Mouse (Mus musculus): ENCODE results near the gene Klhl2.
A peak's percentile ranks its signal among the peaks of the same experiment; 100 is the strongest.

Gene Klhl2

DNA sequence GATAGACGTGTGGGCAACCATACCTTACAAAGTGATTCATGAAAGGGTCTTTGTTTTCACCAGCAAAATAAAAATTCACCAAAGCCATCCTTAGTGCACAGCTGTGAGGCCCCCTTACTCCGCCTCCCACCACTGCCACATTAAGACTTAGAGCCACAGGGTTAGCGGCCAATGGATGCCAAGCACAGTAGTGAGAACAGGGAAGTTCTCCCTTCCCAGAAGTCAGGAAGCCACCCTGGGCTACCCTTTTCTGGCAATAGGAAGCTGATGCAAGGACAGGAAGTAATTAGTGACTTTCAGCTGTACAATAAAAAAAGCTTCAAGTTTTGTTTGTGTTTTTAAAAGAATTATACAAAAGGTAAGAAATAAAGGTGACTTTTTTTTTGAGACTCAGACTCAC lies 18.2 kb downstream of the Klhl2 start:
- no peak for DNase-seq (ENCODE audit: low read depth)

DNA sequence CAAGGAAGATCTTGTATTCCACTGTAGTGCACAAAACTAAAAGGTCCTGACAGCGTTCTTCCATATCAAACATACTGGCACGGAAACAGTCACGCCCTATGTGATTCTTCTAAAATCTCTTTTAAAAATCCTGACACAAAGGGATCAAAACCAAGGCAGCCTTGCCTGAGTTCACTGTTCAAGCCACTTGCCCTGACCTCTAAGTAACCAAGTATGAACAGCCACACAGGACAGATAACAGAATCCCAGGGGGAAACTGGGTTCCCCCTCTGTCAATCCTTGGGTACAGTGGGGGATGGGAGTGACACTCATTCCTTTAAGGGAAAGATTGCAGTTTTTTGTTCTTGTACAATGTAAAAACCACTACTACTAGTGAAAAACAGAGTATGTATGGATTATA lies 19.9 kb downstream of the Klhl2 start:
- no peak for DNase-seq (ENCODE audit: low read depth)

DNA sequence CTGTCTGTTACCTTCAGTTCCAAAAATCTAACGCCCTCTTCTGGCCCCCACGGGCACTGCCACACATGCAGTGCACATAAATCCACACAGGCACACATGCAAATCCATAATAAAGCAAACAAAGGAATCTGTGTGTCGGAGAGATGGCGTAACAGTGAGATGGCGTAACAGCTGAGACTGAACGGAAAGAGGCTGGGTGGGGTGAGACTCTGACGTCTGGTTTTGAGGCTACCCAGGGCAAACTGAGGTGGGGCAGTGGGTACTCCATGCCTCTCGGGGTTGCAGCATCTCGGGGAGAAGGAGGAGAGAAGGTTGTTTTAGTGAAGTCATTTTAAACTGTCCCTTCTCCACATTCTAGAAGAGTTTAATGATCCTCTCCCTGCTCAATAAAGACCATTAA lies 20.4 kb downstream of the Klhl2 start:
- no peak for DNase-seq (ENCODE audit: low read depth)

DNA sequence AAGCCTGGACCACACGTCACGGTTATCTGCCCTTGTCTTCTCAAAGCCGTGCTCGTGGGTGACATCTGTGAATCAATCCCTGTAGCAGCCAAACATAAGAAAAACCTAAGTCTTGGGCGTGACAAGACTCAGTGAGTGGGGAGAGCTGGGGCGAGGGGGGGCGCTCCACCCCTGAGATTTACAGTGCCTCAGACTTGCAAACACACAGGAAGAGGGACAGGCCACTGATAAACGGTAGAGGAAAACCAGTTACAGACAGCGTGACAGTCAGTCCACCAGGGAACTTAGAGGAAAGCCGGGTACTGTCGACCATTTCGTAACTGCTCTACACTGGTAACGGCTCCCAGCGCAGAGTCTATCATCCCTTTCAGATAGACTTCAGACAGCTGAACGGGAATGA lies 21.4 kb downstream of the Klhl2 start:
- no peak for DNase-seq (ENCODE audit: low read depth)

DNA sequence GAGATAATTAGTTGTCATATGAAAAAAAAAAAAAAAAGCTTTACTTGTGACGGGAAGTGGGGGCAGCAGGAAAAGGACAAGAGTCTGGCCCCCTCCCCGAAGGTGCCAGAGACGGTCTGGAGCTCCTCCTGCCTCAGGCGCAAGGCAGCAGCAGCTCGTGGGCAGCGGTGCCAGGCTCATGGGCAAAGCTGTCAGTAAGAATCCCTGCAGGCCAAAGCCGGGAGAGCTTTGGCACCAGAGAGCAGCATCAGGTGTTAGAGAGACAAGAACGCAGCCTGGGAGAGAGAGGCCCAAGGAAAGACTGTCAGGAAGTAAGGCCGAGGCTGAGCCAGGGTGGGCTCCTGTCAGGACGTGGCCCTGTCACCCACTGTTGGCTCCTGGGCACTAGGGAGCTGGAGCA lies 22.5 kb downstream of the Klhl2 start:
- DNase-seq (ENCODE audit: low read depth) = no peak

DNA sequence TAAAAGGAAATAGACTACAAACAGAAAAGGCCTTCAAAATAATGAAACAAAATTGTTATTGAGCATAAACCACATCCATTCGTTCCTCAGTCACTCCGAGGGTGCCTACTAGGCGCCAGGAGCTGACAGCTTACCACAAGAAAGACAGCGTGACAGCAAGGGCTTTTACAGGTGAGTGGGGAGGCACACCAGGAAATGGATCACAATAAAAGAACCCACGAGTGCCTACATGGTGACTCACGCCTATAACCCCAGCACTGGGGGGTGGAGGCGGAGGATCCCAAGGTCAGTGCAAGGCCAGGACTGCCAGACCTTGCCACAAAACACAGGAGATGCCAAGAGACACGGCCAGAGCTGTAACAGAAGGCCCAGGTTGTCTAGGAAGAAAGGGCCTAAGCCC lies 23.4 kb downstream of the Klhl2 start:
- peak; percentile 76 for DNase-seq (ENCODE audit: low read depth)

DNA sequence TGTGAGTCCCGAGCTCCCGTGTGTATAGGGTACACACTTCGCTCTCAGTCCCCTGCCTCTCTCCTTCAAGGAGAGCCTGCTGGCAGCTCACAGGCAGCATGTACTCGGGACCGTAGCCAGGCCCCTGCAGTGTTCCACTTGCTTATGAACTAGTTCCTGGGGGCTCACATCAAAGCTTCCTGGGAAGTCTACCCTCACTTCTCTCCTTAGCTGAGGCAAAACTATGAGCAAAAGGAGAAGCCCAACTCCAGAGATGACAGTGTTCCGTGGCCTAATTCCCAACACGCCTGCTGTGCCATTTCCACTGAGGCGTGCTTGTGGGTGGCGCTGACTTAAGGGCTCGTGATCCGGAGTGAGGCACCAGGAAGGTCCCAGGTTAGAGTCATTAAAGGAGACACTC lies 25.9 kb downstream of the Klhl2 start:
- DNase-seq (ENCODE audit: low read depth) = no peak

DNA sequence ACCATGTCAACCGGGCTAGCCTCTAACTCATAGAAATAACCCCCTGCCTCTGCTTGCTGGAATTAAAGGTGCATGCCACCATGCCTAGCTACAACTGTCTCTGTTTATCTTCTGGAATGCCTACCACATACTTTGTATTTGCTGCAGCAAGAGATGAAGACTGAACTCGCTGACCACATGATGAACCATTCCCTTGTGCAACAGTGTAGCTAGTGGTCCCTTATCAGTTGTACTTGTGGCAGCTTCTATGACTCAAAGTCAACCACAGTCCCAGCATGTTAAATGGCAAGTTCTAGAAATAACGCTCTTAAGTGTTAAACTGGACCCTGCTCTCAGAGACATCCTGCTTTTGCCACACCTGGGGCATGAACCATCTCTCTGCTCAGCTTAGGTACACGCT lies 28.9 kb downstream of the Klhl2 start:
- no peak for DNase-seq (ENCODE audit: low read depth)

DNA sequence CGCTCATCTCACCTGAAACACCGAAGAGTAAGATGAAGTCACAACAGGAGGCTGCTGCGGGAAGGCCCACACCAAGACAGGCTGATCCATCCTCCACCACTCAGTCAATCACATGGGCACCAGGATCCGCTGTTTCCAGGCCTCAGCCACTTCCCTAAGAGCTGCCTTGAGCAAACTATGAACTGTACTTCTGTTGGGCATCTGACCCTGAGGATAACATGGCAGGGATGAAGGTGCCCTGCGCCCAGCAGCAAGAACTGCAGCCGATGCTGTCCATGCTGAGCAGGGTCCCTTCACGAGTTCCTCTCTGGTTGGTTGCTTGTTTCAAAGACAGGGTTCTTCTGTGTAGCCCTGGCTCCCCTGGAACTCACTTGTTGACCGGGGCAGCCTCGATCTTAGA lies 38.0 kb downstream of the Klhl2 start:
- DNase-seq (ENCODE audit: low read depth) = no peak

DNA sequence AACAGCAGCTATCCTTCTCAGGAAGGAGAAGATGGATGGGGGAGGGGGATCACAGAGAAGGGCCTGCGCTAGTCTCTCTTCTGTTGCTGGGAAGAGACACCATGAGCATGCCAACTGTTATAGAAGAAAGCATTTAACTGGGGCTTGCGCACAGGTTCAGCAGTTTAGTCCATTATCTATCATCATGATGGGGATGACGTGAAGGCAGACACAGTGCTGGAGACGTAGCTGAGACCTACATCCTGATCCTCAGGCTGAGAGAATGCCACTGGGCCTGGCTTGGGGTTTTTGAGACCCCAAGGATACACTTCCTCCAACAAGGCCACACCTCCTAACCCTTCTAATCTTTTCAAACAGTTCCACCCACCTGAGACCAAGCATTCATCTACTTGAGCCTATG lies 38.7 kb downstream of the Klhl2 start:
- no peak for DNase-seq (ENCODE audit: low read depth)

DNA sequence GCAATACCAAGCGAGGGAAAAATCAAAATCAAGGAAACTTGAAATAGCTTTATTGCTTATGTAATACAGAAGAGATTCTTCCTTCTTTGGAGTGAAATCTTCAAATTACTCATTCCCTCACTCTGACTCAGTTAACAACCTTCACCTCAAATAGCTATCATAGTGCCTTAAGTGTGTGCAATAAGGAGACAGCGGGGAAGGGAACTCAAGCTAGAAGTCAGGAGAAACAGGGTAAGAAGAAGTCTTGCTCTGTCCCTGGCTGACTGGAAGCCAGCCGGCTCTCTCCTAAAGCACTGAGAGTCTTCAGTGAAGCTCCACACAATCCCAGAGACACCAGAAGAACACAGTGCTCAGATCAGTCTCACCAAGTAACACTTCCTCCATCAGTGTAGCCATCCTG lies 43.3 kb downstream of the Klhl2 start:
- DNase-seq (ENCODE audit: low read depth) = no peak

DNA sequence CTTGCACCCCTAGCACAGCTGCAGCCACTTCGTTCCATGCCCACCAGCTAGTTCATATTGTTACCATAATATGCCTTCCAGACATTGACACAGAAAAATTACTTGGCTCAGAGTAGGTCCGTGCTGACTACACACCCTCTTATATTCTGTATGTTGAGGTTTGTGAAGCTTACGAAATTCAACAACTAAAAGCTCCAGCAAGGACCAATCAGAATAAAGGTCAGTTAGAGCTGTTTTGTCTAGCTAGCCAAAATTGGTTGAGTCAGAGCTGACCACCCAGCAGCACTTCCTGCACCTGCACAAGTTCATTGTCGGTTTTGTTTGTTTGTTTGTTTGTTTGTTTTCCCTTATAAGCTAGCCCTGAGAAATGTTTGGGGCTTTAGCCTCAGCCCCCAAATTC lies 44.8 kb downstream of the Klhl2 start:
- DNase-seq (ENCODE audit: low read depth) = no peak

DNA sequence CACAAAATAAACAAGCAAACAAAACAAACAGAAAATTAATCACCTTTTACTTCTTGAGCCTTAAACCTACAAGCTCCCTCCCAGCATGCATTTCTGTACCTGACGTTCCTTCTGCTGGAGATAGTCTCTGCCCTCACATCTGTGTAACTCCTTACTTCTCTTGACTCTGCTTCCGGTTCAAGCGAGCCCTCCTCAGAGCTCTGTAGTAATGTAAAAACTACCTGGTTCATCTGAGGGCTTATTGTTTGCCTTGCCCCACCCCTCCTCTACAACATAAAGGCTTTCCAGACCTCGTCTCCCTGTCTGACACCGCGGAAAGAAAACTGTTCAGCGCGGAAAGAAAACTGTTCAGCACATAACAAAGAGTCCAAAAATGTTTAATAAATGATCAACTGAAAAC lies 50.5 kb downstream of the Klhl2 start:
- DNase-seq (ENCODE audit: low read depth) = no peak

DNA sequence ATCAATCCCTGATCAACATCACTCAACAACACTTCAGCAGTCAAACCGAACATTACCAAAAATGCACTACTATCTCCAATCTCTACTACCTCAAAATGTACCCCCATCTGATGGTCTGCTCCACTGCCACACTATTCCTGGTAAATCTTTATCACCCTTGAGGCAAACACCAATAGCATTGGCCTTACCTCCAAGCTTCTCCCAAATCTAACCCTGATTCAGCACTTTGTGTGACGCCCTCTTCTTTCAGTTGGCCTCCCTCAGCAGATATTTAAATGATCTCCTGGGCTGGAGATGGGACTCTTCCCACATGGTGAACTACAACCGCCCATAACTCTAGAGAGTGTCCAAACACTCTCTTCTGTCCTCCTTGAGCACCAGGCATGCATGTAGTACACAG lies 51.3 kb downstream of the Klhl2 start:
- DNase-seq (ENCODE audit: low read depth) = no peak

DNA sequence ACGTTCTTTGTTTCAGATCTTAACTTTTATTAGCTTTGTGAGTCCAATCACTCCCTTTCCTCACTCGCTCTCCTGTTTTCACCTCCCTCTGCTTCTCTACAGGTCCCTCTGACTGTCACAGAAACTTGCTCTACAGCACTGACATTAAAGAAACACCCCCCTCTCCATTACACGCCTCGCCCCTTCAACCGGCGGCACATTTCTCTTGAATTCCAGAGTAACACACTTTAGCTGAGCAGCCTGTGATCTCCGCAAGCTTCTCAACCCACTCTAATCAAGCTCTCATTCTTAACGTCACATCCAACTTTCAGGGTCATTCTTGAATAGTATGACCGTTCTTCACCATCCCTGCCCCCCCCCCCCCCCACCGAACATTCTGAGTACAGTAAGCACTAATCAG lies 52.1 kb downstream of the Klhl2 start:
- DNase-seq (ENCODE audit: low read depth) = no peak

DNA sequence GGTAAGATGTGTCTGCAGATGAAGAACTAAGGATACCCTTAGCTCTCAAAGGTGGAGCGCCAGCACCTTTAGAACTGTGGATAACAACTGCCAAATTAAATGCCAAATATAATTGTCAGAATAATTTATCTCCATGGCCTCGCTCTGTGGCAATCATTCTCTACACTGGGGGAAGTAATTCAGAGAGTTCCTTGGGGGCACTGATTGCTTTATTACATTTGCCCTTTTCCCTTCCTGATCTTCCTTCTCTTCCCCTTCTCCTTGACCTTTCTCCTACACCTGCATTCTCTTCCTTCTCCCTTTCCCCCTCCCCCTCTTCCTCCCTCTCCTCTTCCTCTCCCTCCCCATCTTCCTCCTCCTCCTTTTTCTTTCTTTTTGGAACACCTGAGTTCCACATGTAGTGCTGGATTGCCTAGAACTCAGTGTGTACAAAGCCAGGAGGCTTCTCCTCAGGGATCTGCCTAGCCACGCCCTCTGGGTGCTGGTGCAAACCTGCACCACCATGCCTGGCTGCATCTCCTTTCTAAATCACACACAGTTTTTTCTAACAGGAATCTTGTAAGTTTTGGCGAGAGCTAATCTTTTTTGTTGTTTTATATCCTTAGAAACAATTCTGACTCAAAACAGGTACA lies 58.5 kb downstream of the Klhl2 start:
- DNase-seq (ENCODE audit: low read depth) = no peak

DNA sequence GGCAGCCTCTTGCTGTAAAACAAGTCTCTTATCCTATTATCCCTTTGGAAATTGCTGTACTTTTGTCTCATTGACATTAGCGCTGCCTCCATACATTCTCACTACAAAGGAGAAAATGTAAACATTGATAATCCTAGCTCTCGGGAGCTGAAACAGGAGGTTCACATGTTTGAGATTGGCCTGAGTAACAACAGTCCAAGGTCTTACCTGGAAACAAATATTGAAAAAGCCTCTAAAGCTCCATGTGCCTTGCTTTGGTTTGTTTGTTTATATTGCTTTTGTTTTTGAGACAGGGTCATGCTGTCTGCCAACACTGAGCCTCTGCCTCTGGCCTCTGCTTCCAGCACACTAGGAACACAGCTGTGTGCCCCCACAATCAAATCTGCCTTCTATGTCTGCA lies 59.4 kb downstream of the Klhl2 start:
- DNase-seq (ENCODE audit: low read depth) = no peak

DNA sequence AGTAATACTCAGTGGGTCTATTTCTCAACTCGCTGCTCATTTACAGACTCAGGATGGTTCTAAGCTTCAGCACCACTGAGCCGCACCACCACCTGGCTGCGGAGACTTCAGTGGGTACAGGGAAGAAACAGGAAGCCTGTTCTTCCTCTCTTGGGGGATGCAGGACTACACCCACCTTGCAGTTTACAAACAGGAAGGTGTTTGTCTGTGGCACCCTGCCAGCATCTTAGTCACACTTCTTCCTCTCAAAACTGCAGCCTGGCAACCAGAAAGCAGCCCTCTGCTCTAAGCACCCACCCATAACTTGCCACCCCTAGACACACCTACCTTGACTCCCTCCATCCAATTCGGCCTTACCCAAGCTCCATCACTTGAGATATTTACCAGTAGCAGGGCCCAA lies 61.1 kb downstream of the Klhl2 start:
- peak; percentile 64 for DNase-seq (ENCODE audit: low read depth)

DNA sequence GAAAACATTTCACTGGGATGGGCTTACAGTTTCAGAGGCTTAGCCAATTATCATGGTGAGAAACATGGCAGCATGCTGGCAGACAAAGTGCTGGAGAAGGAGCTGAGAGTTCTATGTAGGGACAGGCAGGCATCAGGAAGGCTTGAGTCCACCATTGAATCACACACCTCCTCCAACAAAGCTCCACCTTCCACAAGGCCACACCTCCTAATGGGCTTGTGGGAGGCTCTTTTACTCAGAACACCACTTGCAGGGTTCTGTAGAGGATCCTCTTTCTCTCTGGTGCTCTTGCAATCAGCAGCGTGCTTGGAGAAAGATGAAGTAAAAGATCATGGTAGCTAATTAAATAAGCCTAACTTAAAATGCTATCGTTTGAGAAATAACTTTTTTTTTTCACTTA lies 63.0 kb downstream of the Klhl2 start:
- DNase-seq (ENCODE audit: low read depth) = no peak

DNA sequence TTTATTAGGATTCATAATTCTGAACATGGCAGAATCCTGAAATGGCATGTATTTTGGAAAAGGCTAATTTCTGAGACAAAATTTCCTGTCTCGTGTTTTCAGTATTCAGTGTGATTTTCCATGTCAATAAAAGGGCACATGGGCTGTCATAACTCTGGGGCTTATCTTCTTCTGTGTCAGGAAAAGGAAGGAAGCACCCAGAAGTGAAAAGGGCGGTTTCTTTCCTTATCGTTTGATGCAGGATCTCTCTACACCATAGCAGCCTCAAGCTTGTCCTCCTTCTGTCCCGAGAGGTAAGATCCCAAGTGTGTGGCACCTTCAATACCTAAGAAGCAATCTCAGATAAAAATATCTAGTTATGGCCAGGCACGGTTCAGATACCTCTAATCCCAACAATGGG lies 65.6 kb downstream of the Klhl2 start:
- DNase-seq (ENCODE audit: low read depth) = no peak

DNA sequence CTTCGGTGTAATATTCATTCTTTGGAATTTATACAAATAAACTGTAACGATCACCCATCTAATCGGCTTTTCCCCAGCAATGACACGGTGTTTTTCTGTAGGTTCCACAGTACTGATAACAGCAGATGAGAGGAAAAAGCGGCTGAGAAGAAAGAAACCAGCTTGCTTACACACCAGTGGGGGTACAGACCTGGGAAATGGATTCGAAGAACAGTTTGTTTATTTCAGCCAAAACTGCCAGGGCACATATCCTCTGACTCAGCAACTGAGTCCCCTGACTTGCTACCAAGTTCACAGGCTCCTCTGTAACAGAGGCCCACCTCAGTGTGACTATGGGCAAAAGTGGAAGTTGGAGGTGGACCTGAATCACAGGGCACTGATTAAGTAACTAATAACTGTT lies 67.9 kb downstream of the Klhl2 start:
- no peak for DNase-seq (ENCODE audit: low read depth)

DNA sequence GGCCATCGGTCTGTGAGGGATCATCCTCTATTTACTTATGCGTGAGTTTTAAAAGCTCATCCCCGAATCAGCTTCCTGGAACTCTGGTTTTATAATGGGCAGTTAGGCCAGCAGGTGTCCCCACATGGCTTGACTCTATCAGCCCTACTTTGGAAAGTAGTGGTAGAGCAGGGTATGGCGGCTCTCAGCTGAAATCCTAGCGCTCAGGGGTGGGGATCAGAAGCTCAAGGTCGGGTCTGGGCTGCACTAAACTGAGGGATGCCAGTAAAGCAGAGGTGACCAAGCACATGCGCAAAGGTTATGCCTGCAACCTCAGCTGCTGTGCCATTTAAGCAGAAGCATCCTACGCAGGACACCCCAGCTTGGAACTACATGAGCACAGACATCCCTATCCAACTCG lies 71.9 kb downstream of the Klhl2 start:
- DNase-seq (ENCODE audit: low read depth) = no peak

DNA sequence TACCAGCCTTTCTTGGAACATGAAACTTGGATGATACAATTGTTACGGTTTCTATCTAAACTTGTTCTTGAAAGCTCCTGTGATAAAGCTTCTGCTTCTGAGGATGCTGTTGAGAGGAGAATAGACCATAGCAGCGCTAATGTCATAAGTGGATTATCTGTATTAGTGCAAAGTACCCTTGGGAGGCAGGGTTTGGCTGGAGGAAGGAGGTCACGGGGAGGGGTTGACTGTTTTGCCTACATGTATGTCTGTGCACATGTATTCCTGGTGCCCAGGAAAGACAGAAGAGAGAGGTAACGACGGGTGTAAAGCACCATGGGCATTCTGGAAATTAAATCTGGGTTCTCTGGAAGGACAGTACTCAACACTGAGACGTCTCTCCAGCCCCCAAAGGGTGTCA lies 75.7 kb downstream of the Klhl2 start:
- no peak for DNase-seq (ENCODE audit: low read depth)

DNA sequence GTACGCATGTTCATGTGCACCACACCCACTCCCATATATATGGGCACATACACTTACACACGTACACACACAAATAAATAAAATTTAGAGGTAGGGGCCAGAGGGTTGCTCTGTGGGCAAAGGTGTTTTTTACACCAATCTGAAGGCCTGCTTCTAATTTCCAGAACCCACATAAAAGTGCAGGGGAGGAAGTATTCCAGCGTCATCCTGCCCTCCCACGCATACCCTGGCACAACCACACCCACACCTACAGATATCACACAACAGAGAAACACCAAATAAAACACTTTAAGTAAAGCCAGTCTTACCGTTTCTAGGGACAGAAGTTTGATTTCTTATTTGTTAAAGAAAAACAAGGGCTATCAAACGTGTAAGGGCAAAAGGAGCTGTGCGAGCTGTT lies 79.0 kb downstream of the Klhl2 start:
- DNase-seq (ENCODE audit: low read depth) = peak; percentile 37

DNA sequence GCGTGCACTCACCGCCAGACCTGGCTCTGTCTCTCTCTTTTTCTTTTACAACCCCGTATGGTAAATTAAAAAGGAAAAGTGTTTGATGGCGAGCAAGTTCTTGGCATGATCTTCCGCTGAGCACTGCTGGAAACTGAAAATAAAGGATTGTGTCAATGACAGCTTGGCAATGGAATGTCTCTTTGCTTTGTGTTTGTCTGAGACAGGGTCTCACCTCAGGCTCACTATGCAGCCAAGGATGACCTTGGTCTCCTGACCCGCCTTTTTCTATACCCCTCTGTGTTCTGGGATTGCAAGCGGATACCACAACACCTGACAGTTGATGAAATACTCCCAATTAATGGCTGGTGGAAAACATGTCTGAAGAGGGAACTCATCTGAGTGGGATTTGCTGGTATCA lies 80.2 kb downstream of the Klhl2 start:
- no peak for DNase-seq (ENCODE audit: low read depth)

All from naive thymus-derived CD4-positive, alpha-beta T cell, adult 2 months (primary cell).